Mouse (Mus musculus) lung, postnatal 0 days (tissue): ENCODE data around the gene Iqcf5.

ENCODE experiments used
- CTCF ChIP-seq: IDR thresholded peaks from 2 replicates; pipeline ENCODE4 v1.5.1; 2016; ENCODE audit warnings: antibody characterized with exemption, mild to moderate bottlenecking
- EP300 ChIP-seq: IDR thresholded peaks from 2 replicates; pipeline ENCODE4 v1.6.1; 2016; ENCODE audit warnings: antibody characterized with exemption, mild to moderate bottlenecking, control low read depth

DNA sequence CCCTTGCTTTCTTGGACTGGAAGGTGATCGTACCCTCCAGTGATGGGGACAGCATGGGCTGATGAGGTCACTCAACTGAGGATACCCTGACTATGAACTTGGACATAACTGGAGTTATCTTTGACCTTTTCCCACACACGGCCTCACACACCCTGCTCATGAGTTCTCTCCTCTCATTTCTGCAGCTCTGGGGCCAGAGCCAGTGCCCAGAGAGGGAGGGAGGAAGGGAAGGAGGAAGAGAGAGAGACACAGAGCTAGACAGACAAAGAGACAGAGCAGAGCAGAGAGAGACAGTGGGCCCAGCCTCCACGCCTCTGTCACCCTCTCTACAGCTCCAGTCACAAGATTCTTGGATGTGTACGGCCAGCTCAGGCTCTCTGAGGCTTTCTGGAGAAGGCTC, 42.1 kb upstream of the Iqcf5 start:
- TF ChIP-seq CTCF (no peak), EP300 (no peak)
